Mouse (Mus musculus): ENCODE data around the gene Golt1a. TPM values are rescaled to one million over a fixed set of nuclear protein-coding genes. Genes with fewer than 3 reads are reported as not detected.

The Golt1a gene
- polyA plus RNA-seq, 1 experiment from 2014 or later, result not detected

- Histone ChIP-seq H3K4me2 (no peak overlapping the region), H3K9me3 (no peaks in the 10 kb centered on the region), H3K4me1 (replicated peaks) (no peaks in the 10 kb centered on the region; the same call in 1 of the 2 replicates), H3K9ac (replicated peaks) (no peak overlapping the region), H3K4me3 (replicated peaks) (no peak overlapping the region), H3K27me3 (no peaks in the 10 kb centered on the region; the same call in 1 of the 2 replicates), H3K36me3 (no peaks in the 10 kb centered on the region), H3K27ac (no peak overlapping the region)
- WGBS, result 9% methylated on average over 4 of the region's 4 CpGs
- no peak for ATAC-seq (ENCODE audit: insufficient number of reproducible peaks, insufficient read depth, low FRiP score, low TSS enrichment, low read depth)
Measured at GRCm38 (mm10) chr1:133306842-133307241, 2.8 kb upstream of the Golt1a start.

GRCm38 (mm10) chr1:133307318-133307717 is 2.3 kb upstream of the Golt1a start:
- WGBS, result 18% methylated on average over 6 of the region's 6 CpGs
- Histone ChIP-seq H3K27ac (no peak overlapping the region), H3K9ac (replicated peaks) (no peak overlapping the region), H3K4me3 (replicated peaks) (no peak overlapping the region), H3K36me3 (no peaks in the 10 kb centered on the region), H3K4me2 (no peak overlapping the region), H3K4me1 (replicated peaks) (no peaks in the 10 kb centered on the region; the same call in 1 of the 2 replicates), H3K9me3 (no peaks in the 10 kb centered on the region), H3K27me3 (no peaks in the 10 kb centered on the region; the same call in 1 of the 2 replicates)
- no peak for ATAC-seq (ENCODE audit: insufficient number of reproducible peaks, insufficient read depth, low FRiP score, low TSS enrichment, low read depth)

- no peak for ATAC-seq (ENCODE audit: insufficient number of reproducible peaks, insufficient read depth, low FRiP score, low TSS enrichment, low read depth)
- Histone ChIP-seq H3K4me1 (replicated peaks) (no peaks in the 10 kb centered on the region; the same call in 1 of the 2 replicates), H3K27me3 (peaks cover 5% of the 10 kb centered on the region; the same call in 1 of the 2 replicates), H3K9me3 (no peaks in the 10 kb centered on the region), H3K4me2 (no peak overlapping the region), H3K4me3 (replicated peaks) (no peak overlapping the region), H3K36me3 (no peaks in the 10 kb centered on the region), H3K27ac (no peak overlapping the region), H3K9ac (replicated peaks) (no peak overlapping the region)
- 57% methylated on average over 4 of the region's 4 CpGs for WGBS
Measured at GRCm38 (mm10) chr1:133311240-133311639, 1.6 kb downstream of the Golt1a start.

- Histone ChIP-seq H3K36me3 (no peaks in the 10 kb centered on the region), H3K9me3 (no peaks in the 10 kb centered on the region), H3K27ac (no peak overlapping the region), H3K27me3 (peaks cover 5% of the 10 kb centered on the region; the same call in 1 of the 2 replicates), H3K4me3 (replicated peaks) (no peak overlapping the region), H3K9ac (replicated peaks) (no peak overlapping the region), H3K4me1 (replicated peaks) (no peaks in the 10 kb centered on the region; the same call in 1 of the 2 replicates), H3K4me2 (no peak overlapping the region)
- WGBS, result 41% methylated on average over 10 of the region's 10 CpGs
- no peak for ATAC-seq (ENCODE audit: insufficient number of reproducible peaks, insufficient read depth, low FRiP score, low TSS enrichment, low read depth)
Measured at GRCm38 (mm10) chr1:133311946-133312345, 2.3 kb downstream of the Golt1a start.

GRCm38 (mm10) chr1:133314364-133314763 is 4.8 kb downstream of the Golt1a start:
- Histone ChIP-seq H3K27ac (no peak overlapping the region), H3K9me3 (no peaks in the 10 kb centered on the region), H3K4me2 (no peak overlapping the region), H3K9ac (replicated peaks) (no peak overlapping the region), H3K27me3 (peaks cover 5% of the 10 kb centered on the region; the same call in 1 of the 2 replicates), H3K4me1 (replicated peaks) (no peaks in the 10 kb centered on the region), H3K4me3 (replicated peaks) (no peak overlapping the region), H3K36me3 (no peaks in the 10 kb centered on the region)
- no peak for ATAC-seq (ENCODE audit: insufficient number of reproducible peaks, insufficient read depth, low FRiP score, low TSS enrichment, low read depth)
- WGBS, result 28% methylated on average over 8 of the region's 8 CpGs

GRCm38 (mm10) chr1:133315775-133316174 is 6.2 kb downstream of the Golt1a start:
- H3K27ac ChIP-seq, result no peak overlapping the region
- H3K9me3 ChIP-seq, result no peaks in the 10 kb centered on the region
- H3K9ac ChIP-seq (replicated peaks), result no peak overlapping the region
- no peak overlapping the region for H3K4me2 ChIP-seq
- H3K4me3 ChIP-seq (replicated peaks), result no peak overlapping the region
- H3K27me3 ChIP-seq, result peaks cover 5% of the 10 kb centered on the region; the same call in 1 of the 2 replicates
- ATAC-seq (ENCODE audit: insufficient number of reproducible peaks, insufficient read depth, low FRiP score, low TSS enrichment, low read depth), result no peak
- 85% methylated on average over 6 of the region's 6 CpGs for WGBS
- H3K36me3 ChIP-seq, result no peaks in the 10 kb centered on the region
- no peaks in the 10 kb centered on the region for H3K4me1 ChIP-seq (replicated peaks)

GRCm38 (mm10) chr1:133316577-133316976 is 7.0 kb downstream of the Golt1a start:
- WGBS, result 83% methylated on average over 4 of the region's 4 CpGs
- peaks cover 5% of the 10 kb centered on the region; the same call in 1 of the 2 replicates for H3K27me3 ChIP-seq
- no peaks in the 10 kb centered on the region for H3K9me3 ChIP-seq
- H3K4me3 ChIP-seq (replicated peaks), result no peak overlapping the region
- no peak overlapping the region for H3K4me2 ChIP-seq
- no peaks in the 10 kb centered on the region for H3K36me3 ChIP-seq
- no peaks in the 10 kb centered on the region for H3K4me1 ChIP-seq (replicated peaks)
- H3K9ac ChIP-seq (replicated peaks), result no peak overlapping the region
- no peak overlapping the region for H3K27ac ChIP-seq
- ATAC-seq (ENCODE audit: insufficient number of reproducible peaks, insufficient read depth, low FRiP score, low TSS enrichment, low read depth), result no peak

GRCm38 (mm10) chr1:133317149-133317548 is 7.5 kb downstream of the Golt1a start:
- H3K4me3 ChIP-seq (replicated peaks), result no peak overlapping the region
- WGBS, result 70% methylated on average over 1 of the region's 1 CpGs
- no peaks in the 10 kb centered on the region for H3K36me3 ChIP-seq
- ATAC-seq (ENCODE audit: insufficient number of reproducible peaks, insufficient read depth, low FRiP score, low TSS enrichment, low read depth), result no peak
- H3K27ac ChIP-seq, result no peak overlapping the region
- no peak overlapping the region for H3K4me2 ChIP-seq
- peaks cover 5% of the 10 kb centered on the region; the same call in 1 of the 2 replicates for H3K27me3 ChIP-seq
- H3K9ac ChIP-seq (replicated peaks), result no peak overlapping the region
- no peaks in the 10 kb centered on the region for H3K4me1 ChIP-seq (replicated peaks)
- no peaks in the 10 kb centered on the region for H3K9me3 ChIP-seq

- WGBS, result 85% methylated on average over 13 of the region's 13 CpGs
- no peak for ATAC-seq (ENCODE audit: insufficient number of reproducible peaks, insufficient read depth, low FRiP score, low TSS enrichment, low read depth)
- Histone ChIP-seq H3K9ac (replicated peaks) (no peak within 1 kb of the TSS), H3K27ac (no peak within 1 kb of the TSS), H3K36me3 (no peaks in the 10 kb centered on the region), H3K27me3 (no peaks in the 10 kb centered on the region), H3K4me3 (replicated peaks) (no peak within 1 kb of the TSS), H3K9me3 (no peaks in the 10 kb centered on the region), H3K4me1 (replicated peaks) (0 out of 2 replicates have a peak, but pooled peaks cover 7% of the 10 kb centered on the region), H3K4me2 (no peak within 1 kb of the TSS)
Measured at GRCm38 (mm10) chr1:133321267-133321925, 11.8 kb downstream of the Golt1a start, which contains the start of gene Kiss1. Kiss1 (plus strand) TSS chr1:133321875.

- Histone ChIP-seq H3K27ac (no peak overlapping the region), H3K9me3 (no peaks in the 10 kb centered on the region), H3K4me3 (replicated peaks) (no peak overlapping the region), H3K4me1 (replicated peaks) (0 out of 2 replicates have a peak, but pooled peaks cover 7% of the 10 kb centered on the region), H3K9ac (replicated peaks) (no peak overlapping the region), H3K36me3 (no peaks in the 10 kb centered on the region), H3K4me2 (no peak overlapping the region), H3K27me3 (peaks cover 15% of the 10 kb centered on the region)
- ATAC-seq (ENCODE audit: insufficient number of reproducible peaks, insufficient read depth, low FRiP score, low TSS enrichment, low read depth), result no peak
- 28% methylated on average over 5 of the region's 5 CpGs for WGBS
Measured at GRCm38 (mm10) chr1:133323333-133323732, 13.7 kb downstream of the Golt1a start.

- Histone ChIP-seq H3K36me3 (no peaks in the 10 kb centered on the region), H3K9ac (replicated peaks) (no peak overlapping the region), H3K9me3 (no peaks in the 10 kb centered on the region), H3K4me1 (replicated peaks) (peaks cover 15% of the 10 kb centered on the region), H3K4me3 (replicated peaks) (no peak overlapping the region), H3K27me3 (peaks cover 39% of the 10 kb centered on the region), H3K27ac (no peak overlapping the region), H3K4me2 (no peak overlapping the region)
- no peak for ATAC-seq (ENCODE audit: insufficient number of reproducible peaks, insufficient read depth, low FRiP score, low TSS enrichment, low read depth)
- WGBS, result 77% methylated on average over 8 of the region's 8 CpGs
Measured at GRCm38 (mm10) chr1:133325951-133326350, 16.4 kb downstream of the Golt1a start.
